Mouse (Mus musculus) MEL (cell line): ENCODE results near the gene Sh2d1a. TPM values are rescaled to one million over a fixed set of nuclear protein-coding genes. Genes with fewer than 3 reads are reported as not detected.

Experiments
- DNase-seq: peaks from one replicate; pipeline ENCODE4 v3.0.0; 2011; ENCODE audit warnings: low read depth, low spot score
- H3K27ac ChIP-seq: 2 replicates; pipeline ENCODE4 v1.5.1; 2012; ENCODE audit warnings: low read depth, mild to moderate bottlenecking, control low read depth, low read length, moderate library complexity; ENCODE audit not compliant: control insufficient read depth
- H3K27me3 ChIP-seq, 2 experiments: fragments of 150-350 bp in 1 of 2; sonication (generic) in 1 of 2; 2 replicates each; pipeline ENCODE4 v1.6.1; 2012; ENCODE audit warnings: low read length in 2 of 2, mild to moderate bottlenecking in 2 of 2, improper control_type of control experiment in 1 of 2, moderate library complexity in 1 of 2; ENCODE audit not compliant: insufficient read depth in 2 of 2, control insufficient read depth in 1 of 2
- H3K36me3 ChIP-seq, 2 experiments: 2 replicates each; pipeline ENCODE4 v1.6.1; 2012 to 2014; ENCODE audit warnings: low read length in 2 of 2, improper control_type of control experiment in 1 of 2, inconsistent platforms in 1 of 2, mild to moderate bottlenecking in 1 of 2; ENCODE audit not compliant: insufficient read depth in 2 of 2, control insufficient read depth in 1 of 2
- H3K4me1 ChIP-seq, 2 experiments: fragments of 150-350 bp in 1 of 2; sonication (generic) in 1 of 2; 2 replicates each; pipeline ENCODE4 v1.6.1; 2012; ENCODE audit warnings: low read length in 2 of 2, improper control_type of control experiment in 1 of 2, mild to moderate bottlenecking in 1 of 2; ENCODE audit not compliant: insufficient read depth in 2 of 2, control insufficient read depth in 1 of 2
- H3K4me3 ChIP-seq, 2 experiments: fragments of 150-350 bp in 1 of 2; sonication (generic) in 1 of 2; 2 replicates each; pipeline ENCODE4 v1.5.1; 2012; ENCODE audit warnings: low read depth in 2 of 2, low read length in 2 of 2, mild to moderate bottlenecking in 2 of 2, moderate library complexity in 2 of 2, control low read depth in 1 of 2, improper control_type of control experiment in 1 of 2; ENCODE audit not compliant: control insufficient read depth in 1 of 2, insufficient read depth in 1 of 2
- H3K79me2 ChIP-seq: 2 replicates; pipeline ENCODE4 v1.6.1; 2012; ENCODE audit warnings: mild to moderate bottlenecking, low read length, moderate library complexity; ENCODE audit not compliant: control insufficient read depth, poor library complexity, insufficient read depth
- H3K9ac ChIP-seq: 2 replicates; pipeline ENCODE4 v1.6.1; 2012; ENCODE audit warnings: low read depth, mild to moderate bottlenecking, control low read depth, low read length, moderate library complexity; ENCODE audit not compliant: control insufficient read depth, poor library complexity, severe bottlenecking
- H3K9me3 ChIP-seq: fragments of 150-350 bp; sonication (generic); replicated peaks from 2 replicates; pipeline ENCODE4 v1.6.1; 2012; ENCODE audit warnings: mild to moderate bottlenecking, low read length, improper control_type of control experiment, moderate library complexity; ENCODE audit not compliant: insufficient read depth
- BHLHE40 ChIP-seq: IDR thresholded peaks from 2 replicates; pipeline ENCODE4 v1.6.1; 2012; ENCODE audit warnings: low read depth, mild to moderate bottlenecking, inconsistent platforms, low read length, improper control_type of control experiment, borderline replicate concordance
- CHD1 ChIP-seq: IDR thresholded peaks from 2 replicates; pipeline ENCODE4 v1.6.1; 2012; ENCODE audit warnings: low read depth, mild to moderate bottlenecking, inconsistent platforms, low read length, improper control_type of control experiment
- CHD2 ChIP-seq: IDR thresholded peaks from 2 replicates; pipeline ENCODE4 v1.6.1; 2011; ENCODE audit warnings: low read length, improper control_type of control experiment
- E2F4 ChIP-seq: IDR thresholded peaks from 2 replicates; pipeline ENCODE4 v1.6.1; 2011; ENCODE audit warnings: low read depth, low read length, improper control_type of control experiment, borderline replicate concordance
- ETS1 ChIP-seq: IDR thresholded peaks from 2 replicates; pipeline ENCODE4 v1.6.1; 2012; ENCODE audit warnings: low read depth, mild to moderate bottlenecking, inconsistent platforms, low read length, improper control_type of control experiment, moderate library complexity
- JUND ChIP-seq: IDR thresholded peaks from 2 replicates; pipeline ENCODE4 v1.6.1; 2011; ENCODE audit warnings: low read depth, mild to moderate bottlenecking, improper control_type of control experiment, low read length
- KAT2A ChIP-seq: conservative IDR thresholded peaks from 2 replicates; pipeline ENCODE4 v1.6.1; 2012; ENCODE audit warnings: low read depth, low read length, improper control_type of control experiment, inconsistent platforms
- MAX ChIP-seq: IDR thresholded peaks from 2 replicates; pipeline ENCODE4 v1.6.1; 2011; ENCODE audit warnings: low read length, improper control_type of control experiment
- MEF2A ChIP-seq: IDR thresholded peaks from 2 replicates; pipeline ENCODE4 v1.6.1; 2014; ENCODE audit warnings: low read depth, mild to moderate bottlenecking, inconsistent platforms, low read length, improper control_type of control experiment; ENCODE audit not compliant: poor library complexity, insufficient replicate concordance, severe bottlenecking; ENCODE audit errors: extremely low read depth
- MXI1 ChIP-seq: IDR thresholded peaks from 2 replicates; pipeline ENCODE4 v1.6.1; 2011; ENCODE audit warnings: mild to moderate bottlenecking, low read depth, low read length, improper control_type of control experiment
- MYC ChIP-seq: IDR thresholded peaks from 2 replicates; pipeline ENCODE4 v1.6.1; 2011; ENCODE audit warnings: low read depth, mild to moderate bottlenecking, low read length, improper control_type of control experiment, moderate library complexity
- NRF1 ChIP-seq: IDR thresholded peaks from 2 replicates; pipeline ENCODE4 v1.6.1; 2014; ENCODE audit warnings: low read depth, mild to moderate bottlenecking, inconsistent platforms, low read length, improper control_type of control experiment, moderate library complexity; ENCODE audit not compliant: poor library complexity, insufficient read depth, severe bottlenecking
- POLR2AphosphoS5 ChIP-seq: IDR thresholded peaks from 2 replicates; pipeline ENCODE4 v1.6.1; 2012; ENCODE audit warnings: low read depth, borderline replicate concordance, mild to moderate bottlenecking, inconsistent platforms, low read length, moderate library complexity, mixed read lengths
- SMC3 ChIP-seq: IDR thresholded peaks from 2 replicates; pipeline ENCODE4 v1.6.1; 2011; ENCODE audit warnings: low read depth, low read length, improper control_type of control experiment
- USF1 ChIP-seq: IDR thresholded peaks from 2 replicates; pipeline ENCODE4 v1.6.1; 2014; ENCODE audit warnings: low read depth, mild to moderate bottlenecking, inconsistent platforms, low read length, improper control_type of control experiment, moderate library complexity
- USF2 ChIP-seq, 2 experiments: IDR thresholded peaks; 2 replicates each; pipeline ENCODE4 v1.6.1; 2011 to 2012; ENCODE audit warnings: improper control_type of control experiment in 2 of 2, low read length in 2 of 2, borderline replicate concordance in 1 of 2, inconsistent platforms in 1 of 2, low read depth in 1 of 2, mild to moderate bottlenecking in 1 of 2; ENCODE audit not compliant: insufficient read depth in 1 of 2
- ZMIZ1 ChIP-seq: IDR thresholded peaks from 2 replicates; pipeline ENCODE4 v1.6.1; 2012; ENCODE audit warnings: low read depth, mild to moderate bottlenecking, inconsistent platforms, low read length, improper control_type of control experiment, moderate library complexity
- ZNF384 ChIP-seq: IDR thresholded peaks from 2 replicates; pipeline ENCODE4 v1.6.1; 2012; ENCODE audit warnings: low read depth, mild to moderate bottlenecking, inconsistent platforms, low read length, improper control_type of control experiment
- polyA plus RNA-seq, 2 experiments: library from polyadenylated mRNA; stranded (reverse) in 1 of 2; unstranded in 1 of 2; fragments of >175 nt in 1 of 2; fragments of >200 nt in 1 of 2; gene quantifications; 2 replicates each; pipeline versions ENCODE4 v1.2.1 to v1.2.4; 2012; ENCODE audit warnings: low replicate concordance in 2 of 2, low read depth in 1 of 2; ENCODE audit not compliant: insufficient read length in 2 of 2, insufficient read depth in 1 of 2, missing spikeins in 1 of 2
- total RNA-seq: library from RNA; depleted of rRNA; stranded (reverse); fragments of 300-350 nt; gene quantifications from 2 replicates; pipeline ENCODE4 v1.2.3, GENCODE M21; 2012

Gene Sh2d1a
- total and polyA plus RNA-seq, 3 experiments, result not detected

DNA sequence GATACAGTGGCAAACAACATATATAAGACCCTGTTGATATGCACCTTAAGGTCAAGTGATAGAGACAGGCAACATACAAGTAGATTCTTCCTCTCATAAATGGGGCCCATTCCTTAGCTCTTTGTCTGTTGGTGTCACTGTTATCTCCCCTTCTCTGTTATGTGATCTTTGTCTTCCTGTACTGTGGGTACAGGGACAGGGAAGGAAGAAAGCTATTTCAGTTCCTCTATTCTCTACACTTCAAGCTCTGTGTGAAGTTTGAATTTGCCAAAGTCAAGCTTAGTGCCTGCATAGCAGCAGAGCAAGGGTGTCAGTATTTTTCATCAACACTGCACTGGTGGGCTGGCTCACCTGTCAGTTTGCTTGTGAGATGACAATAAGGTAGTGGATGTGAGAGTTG lies 1.7 kb upstream of the Sh2d1a start:
- TF ChIP-seq E2F4 (no peak), ETS1 (no peak), MAX (no peak), CHD2 (no peak), SMC3 (no peak), CHD1 (no peak), JUND (no peak), POLR2AphosphoS5 (no peak), NRF1 (no peak), KAT2A (no peak), BHLHE40 (no peak), USF2 (IDR thresholded peaks at IDR 0.05; ENCODE audit: borderline replicate concordance in 1 of 2, insufficient read depth in 1 of 2, low read depth in 1 of 2, low read length in 2 of 2) (no peak)
- H3K36me3 ChIP-seq, result no peaks in the 10 kb centered on the region
- H3K27me3 ChIP-seq, result no peaks in the 10 kb centered on the region
- no peak overlapping the region for H3K4me3 ChIP-seq
- H3K9ac ChIP-seq, result no peak overlapping the region
- H3K27ac ChIP-seq, result no peak overlapping the region
- H3K4me1 ChIP-seq, result no peaks in the 10 kb centered on the region
- H3K79me2 ChIP-seq, result no peaks in the 10 kb centered on the region
- peak; percentile 11 for DNase-seq
- no peaks in the 10 kb centered on the region for H3K9me3 ChIP-seq

DNA sequence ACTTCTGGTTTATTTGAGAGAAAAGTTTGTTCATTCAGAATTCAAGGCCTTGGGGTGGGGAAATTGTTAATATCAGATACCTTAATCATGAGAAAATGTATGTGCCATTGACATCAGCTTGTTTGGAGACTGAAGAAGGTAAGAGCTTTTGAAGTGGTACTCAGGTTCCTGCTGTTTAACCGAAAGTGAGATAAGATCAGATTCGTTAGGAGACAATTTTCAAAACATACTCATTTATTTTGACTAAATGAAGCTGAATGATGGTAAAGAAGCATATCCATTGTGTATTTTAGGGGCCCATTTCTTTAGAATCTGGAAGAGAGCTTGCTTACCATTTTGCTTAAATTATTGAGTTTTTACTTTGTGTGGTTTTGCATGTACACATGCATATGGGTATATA lies 8.9 kb downstream of the Sh2d1a start:
- Histone ChIP-seq H3K27ac (no peak overlapping the region), H3K4me1 (no peaks in the 10 kb centered on the region)

More for the DNA sequence above, 8.9 kb downstream of the Sh2d1a start:
- Histone ChIP-seq H3K79me2 (no peaks in the 10 kb centered on the region), H3K36me3 (no peaks in the 10 kb centered on the region), H3K9me3 (no peaks in the 10 kb centered on the region), H3K4me3 (no peak overlapping the region), H3K9ac (no peak overlapping the region), H3K27me3 (no peaks in the 10 kb centered on the region)
- TF ChIP-seq POLR2AphosphoS5 (no peak), MXI1 (no peak), E2F4 (no peak), MEF2A (no peak), CHD1 (no peak), ZNF384 (no peak), SMC3 (no peak), MAX (no peak), MYC (no peak), CHD2 (no peak), NRF1 (no peak), USF1 (no peak), ZMIZ1 (no peak)
- DNase-seq, result no peak
